Mouse (Mus musculus): ENCODE results near the gene Vmn1r178.
"Not testable (repeated sequence)": the region's sequence is repeated elsewhere in the genome, so short reads cannot be mapped to it uniquely, and the experiment has no call there.

Vmn1r178 gene

DNA sequence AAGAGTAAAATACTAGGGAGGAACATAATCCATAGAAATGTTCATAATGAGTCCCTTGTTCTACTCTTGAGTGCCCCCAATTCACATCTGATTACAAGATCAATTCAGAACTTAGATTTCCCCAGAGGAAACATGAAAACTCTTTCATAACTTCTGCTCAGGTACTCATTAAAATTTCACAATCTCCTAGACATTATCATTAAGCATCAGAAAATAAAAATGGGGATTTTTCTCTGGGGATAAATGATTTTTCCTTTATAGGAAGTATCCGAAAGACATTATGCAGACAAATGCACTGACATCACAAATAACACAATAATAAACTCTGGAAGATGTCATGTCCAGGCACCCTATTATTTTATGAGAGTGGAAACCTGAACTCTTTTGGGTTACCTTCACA, at the start of gene Vmn1r178:
Gene Vmn1r178, plus strand, starts transcription at position 301 of the 400 bp plus-strand sequence.
- in situ Hi-C loops (cut with MboI, MseI), result no loop called here

DNA sequence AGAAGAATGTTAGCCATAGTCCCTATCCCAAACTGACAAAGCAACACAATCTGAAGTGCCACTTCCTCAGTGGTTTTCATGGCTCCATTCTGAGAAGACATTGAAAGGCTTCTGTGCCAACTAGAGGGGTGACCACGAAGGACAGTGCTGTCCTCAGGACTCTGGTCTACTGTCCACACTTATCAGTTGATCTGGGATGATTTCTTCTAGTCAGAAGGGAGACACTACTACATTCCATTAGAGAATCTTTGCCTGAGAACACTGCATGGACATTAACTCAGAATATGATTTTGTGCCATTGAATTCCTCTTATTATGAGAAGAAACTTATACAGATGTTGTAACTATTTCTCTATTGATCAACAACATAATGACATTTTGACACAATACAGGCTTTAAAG, 25.5 kb upstream of the Vmn1r178 start, which contains the start of gene Vmn1r177:
Gene Vmn1r177, minus strand, starts transcription at position 101 of the 400 bp plus-strand sequence.
- in situ Hi-C loops (cut with MboI, MseI), result not testable (repeated sequence)

- in situ Hi-C loops (cut with MboI, MseI), result not testable (repeated sequence)
These were observed 14.9 kb upstream of the Vmn1r178 start for GRCm38 (mm10) chr7:23876918-23877317.

GRCm38 (mm10) chr7:23926678-23927077, 34.9 kb downstream of the Vmn1r178 start, which contains the start of gene Vmn1r179:
Gene Vmn1r179 (plus strand): TSS chr7:23926978.
- in situ Hi-C loops (cut with MboI, MseI), result no loop called here
